Mouse (Mus musculus): ENCODE results near the gene Tns2.
"Not testable (repeated sequence)": the region's sequence is repeated elsewhere in the genome, so short reads cannot be mapped to it uniquely, and the experiment has no call there.

The Tns2 gene

GRCm38 (mm10) chr15:102142914-102143912 lies 43.0 kb downstream of the Tns2 start:
- DNase-seq (ENCODE audit: low spot score in 2 of 2) = no peak

DNA sequence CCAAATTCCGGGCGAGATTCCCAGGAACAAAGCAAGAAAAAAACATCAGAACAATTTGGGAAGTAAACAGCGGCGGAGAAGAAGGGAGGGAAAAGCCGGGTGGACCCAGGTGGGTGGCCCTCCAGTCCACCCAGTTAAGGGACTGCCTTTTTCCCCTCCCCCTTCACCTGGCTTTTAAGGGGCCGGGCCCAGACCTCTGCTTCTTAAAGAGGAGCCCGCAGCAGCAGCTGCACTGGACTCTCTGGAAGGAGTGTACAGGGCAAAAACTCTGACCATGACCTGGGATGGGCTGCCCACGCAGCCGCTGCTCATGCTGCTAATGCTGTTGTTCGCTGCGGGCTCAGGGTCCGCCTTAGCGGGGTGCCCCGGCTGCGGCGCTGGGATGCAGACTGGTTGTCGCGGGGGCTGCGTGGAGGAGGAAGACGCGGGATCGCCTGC lies 44.1 kb downstream of the Tns2 start, which contains the start of gene Igfbp6:
Igfbp6 (plus strand) TSS at position 89 of the 438 bp plus-strand sequence.
- no peak for DNase-seq (ENCODE audit: low spot score in 2 of 2)

DNA sequence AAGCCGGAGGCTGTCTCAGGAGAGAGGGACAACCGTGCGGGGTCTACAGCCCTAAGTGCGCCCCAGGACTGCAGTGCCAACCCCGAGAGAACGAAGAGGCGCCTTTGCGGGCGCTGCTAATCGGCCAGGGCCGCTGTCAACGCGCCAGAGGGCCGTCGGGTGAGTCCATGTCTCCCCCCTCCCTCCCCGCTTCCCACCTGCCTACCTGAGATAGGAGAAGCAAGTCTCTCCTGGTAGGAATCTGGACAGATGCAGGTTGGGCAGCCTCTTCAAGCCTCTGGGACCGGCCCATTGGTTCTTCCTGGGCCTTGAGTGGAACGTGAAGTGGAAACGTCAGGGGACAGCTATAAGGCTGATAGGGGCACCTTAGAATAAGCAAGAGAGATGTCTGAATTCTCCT lies 44.5 kb downstream of the Tns2 start:
- DNase-seq (ENCODE audit: low spot score in 2 of 2) = no peak

DNA sequence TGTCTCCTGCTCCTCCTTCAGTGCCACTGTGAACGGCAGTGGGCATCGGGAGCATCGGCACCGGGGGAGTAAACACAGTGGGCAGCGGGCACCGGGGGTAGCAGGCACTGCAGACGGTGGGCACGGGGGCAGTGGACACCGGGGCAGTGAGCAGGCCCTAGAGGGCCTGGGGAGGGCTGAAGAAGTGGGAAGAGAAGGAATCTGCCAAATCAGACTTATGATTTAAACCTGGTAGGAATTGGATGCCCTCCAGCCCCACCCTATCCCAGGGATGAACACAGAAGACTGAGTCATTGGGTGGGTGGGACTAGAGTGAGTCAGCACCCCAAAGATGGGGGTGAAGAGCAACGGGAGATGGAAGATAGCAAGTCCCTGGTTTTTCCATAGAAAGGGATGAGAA lies 45.1 kb downstream of the Tns2 start:
- peak in 1 of 2 experiments; percentile 21 for DNase-seq (ENCODE audit: low spot score in 2 of 2)

- no peak for DNase-seq (ENCODE audit: low spot score in 2 of 2)
These were observed 45.9 kb downstream of the Tns2 start for GRCm38 (mm10) chr15:102146089-102146488.

- peak in 1 of 2 experiments; percentile 41 for DNase-seq (ENCODE audit: low spot score in 2 of 2)
These were observed 46.7 kb downstream of the Tns2 start for GRCm38 (mm10) chr15:102146882-102147281.

GRCm38 (mm10) chr15:102147674-102148402 lies 47.6 kb downstream of the Tns2 start:
- DNase-seq (ENCODE audit: low spot score in 2 of 2) = no peak

DNA sequence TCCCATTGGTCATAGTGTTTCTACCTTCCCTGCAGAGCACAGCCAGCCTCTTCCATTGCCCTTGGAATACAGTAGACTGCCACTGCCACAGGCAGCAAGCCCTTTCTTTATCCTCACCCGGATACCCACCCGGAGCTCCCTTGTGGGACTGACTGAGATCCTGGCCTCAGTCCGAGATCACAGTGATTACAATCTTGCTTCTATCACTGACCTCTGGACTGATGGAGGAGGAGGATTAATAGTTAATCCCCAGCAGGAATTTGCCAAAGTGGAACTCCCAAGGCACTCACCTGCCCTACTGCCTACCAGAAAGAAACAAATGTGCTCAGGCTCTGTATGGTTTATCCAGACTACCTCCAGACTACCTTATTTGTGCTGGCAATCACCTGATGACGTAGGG lies 49.3 kb downstream of the Tns2 start:
- no peak for DNase-seq (ENCODE audit: low spot score in 2 of 2)

GRCm38 (mm10) chr15:102150301-102151135 lies 50.3 kb downstream of the Tns2 start, which contains the start of gene Soat2:
Gene Soat2, plus strand, starts transcription at chr15:102150526.
- no peak for DNase-seq (ENCODE audit: low spot score in 2 of 2)

GRCm38 (mm10) chr15:102152646-102153045 lies 52.4 kb downstream of the Tns2 start:
- no peak for DNase-seq (ENCODE audit: low spot score in 2 of 2)

- DNase-seq (ENCODE audit: low spot score in 2 of 2) = not testable (repeated sequence)
These were observed 54.8 kb downstream of the Tns2 start for GRCm38 (mm10) chr15:102155006-102155405.

GRCm38 (mm10) chr15:102156836-102157235 lies 56.6 kb downstream of the Tns2 start:
- no peak for DNase-seq (ENCODE audit: low spot score in 2 of 2)

DNA sequence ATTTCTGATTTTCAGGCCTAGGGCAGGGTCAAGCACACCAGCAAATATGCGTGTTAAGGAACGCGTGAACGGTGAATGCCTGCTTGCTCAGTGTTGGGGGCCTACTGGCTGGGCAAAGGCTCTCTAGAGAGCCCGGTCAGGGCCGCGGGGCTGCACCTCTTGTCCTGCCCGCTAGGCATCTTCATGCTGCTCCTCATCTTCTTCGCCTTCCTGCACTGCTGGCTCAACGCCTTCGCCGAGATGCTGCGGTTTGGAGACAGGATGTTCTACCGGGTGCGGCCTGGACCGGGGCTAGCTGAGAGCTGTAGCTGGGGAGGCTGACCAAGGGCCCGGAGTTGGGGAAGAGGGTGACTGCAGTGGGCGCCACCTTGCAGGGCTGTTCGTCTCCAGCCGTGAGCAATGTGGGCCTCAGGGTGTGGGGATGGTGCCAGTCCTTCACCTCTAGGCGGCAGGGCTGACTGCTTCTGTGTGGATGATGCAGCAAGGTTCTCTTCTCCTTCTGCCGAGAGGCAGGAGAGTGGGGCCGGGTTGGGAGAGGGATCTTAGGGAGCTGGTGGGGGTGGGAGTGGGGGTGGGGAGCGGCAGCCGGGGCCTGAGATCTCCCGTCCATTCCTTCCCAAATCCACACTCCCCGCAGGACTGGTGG lies 60.3 kb downstream of the Tns2 start:
- DNase-seq (ENCODE audit: low spot score in 2 of 2) = no peak

DNA sequence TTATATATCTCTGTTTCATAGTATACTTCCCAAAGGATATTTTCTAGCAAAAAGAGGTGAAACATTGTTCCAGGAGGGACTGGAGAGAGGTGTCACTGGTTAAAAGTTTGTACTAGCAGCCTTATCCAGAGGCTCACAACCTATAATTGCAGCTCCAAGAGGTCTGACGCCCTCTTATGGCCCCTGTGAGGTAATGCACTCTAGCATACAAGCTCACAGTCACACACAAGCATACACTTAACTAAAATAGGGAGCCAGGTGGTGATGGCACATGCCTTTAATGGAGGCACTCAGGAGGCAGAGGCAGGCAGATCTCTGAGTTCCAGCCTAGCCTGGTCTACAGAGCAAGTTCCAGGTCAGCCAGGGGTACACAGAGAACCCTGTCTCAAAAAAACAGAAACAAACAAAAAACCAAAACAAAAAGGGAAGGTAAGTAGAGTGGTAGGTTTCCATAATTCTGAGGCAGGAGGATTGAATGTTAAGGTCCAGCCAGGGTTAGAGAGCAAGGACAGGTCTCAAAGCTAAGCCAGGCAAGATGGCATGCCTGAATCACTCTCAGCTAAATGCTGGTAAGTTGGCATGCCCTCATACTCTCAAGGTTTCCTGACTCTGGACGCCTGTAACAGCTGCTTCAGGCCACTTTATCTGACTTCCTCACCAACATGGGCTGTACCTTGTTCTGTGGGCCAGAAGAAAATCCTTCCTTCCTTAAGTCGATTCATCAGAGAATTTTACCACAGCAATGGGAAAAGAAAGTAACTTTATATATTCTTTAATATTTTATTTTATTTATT lies 63.9 kb downstream of the Tns2 start:
- no peak for DNase-seq (ENCODE audit: low spot score in 2 of 2)

DNA sequence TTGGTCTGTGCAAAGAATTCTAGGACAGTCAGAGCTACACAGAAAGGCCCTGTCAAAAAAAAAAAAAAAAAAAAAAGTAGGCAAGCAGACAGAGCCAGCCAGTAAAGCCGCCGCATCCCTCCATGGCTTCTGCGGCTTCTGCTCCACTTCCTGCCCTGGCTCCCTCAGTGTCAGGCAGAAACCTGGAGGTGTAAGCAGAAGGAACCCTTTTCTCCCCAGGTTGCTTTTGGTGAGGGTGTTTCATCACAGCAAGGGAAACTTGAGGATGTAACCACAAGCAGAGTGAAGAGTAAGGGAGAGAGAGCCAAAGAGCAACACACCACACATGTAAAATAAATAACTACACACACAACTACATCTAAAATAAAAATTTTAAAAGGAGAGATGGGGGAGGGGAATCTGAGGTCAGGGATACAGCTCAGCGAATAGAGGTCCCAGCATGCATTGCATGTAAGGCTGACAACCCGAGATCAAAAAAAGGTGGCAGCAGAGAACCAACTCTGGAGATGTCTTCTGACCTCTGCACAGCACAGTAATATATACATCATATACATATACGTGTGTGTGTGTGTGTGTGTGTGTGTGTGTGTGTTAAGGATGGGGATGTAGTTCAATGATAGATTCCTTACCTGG lies 65.4 kb downstream of the Tns2 start:
- no peak for DNase-seq (ENCODE audit: low spot score in 2 of 2)

Measured in frontal cortex, postnatal 14 days (tissue).